Mouse (Mus musculus) cerebellum, adult 9-10 months (tissue): ENCODE results near the gene Sipa1l1.

Experiments
- DNase-seq: peaks from one replicate; pipeline ENCODE4 v3.0.0; 2022

Gene Sipa1l1

GRCm38 (mm10) chr12:82298662-82299460 is 129.7 kb downstream of the Sipa1l1 start:
- DNase-seq: peak; percentile 70

DNA sequence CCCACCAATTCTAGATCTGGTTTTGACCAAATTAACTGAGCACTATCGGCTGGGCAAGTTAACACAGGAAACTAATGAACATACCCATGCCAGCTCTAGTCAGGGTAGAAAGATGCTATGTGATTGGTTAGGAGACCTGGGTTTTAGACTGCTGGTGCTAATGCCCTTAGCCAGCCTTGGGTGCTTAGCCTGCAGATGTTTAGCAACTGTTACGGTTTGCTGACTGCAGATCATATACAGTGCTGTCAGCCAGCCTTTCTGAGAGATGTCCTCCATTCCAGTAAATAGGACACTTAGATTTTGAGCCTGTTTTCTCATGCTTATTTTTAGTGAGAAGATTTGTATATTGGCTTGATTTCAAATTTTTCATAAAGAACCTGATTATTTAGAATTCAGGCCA is 135.0 kb downstream of the Sipa1l1 start:
- no peak for DNase-seq

DNA sequence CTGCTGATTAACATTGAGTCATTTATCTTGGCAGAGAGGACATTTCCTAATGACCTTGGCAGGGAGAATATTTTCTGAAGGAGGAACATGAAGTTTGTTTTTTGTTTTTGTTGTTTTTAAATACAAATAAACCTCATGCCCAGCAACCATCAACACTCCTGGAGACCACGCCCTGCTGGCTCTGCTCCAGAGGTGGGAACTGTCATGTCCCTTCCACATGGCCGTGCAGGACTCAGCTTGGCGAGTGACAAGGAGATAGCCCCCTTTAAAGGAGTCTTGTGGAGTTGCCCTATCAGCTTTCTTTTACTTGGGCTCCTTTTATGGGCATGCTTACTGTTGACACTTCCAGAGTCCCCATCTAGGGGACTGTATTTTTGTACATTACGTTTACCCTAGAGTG is 136.9 kb downstream of the Sipa1l1 start:
- DNase-seq: no peak

DNA sequence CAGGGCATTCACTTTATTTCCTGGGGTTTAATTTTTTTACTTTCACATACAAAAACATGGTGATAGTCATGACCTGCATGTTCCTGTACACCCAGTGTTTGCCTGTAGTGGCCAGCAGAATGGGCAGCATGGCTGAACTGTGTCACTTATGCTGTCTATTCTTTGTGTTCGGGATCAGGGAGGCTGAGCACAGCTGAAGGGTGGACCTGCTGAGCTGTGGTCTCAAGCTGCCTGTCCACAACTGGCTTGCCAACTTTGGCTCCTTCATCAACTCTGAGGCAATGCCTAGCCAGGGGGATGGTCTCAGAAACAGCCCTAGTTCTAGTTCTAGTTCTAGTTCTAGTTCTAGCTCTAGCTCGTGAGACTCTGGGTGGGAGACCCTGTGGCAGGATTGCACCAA is 142.5 kb downstream of the Sipa1l1 start:
- DNase-seq: no peak

GRCm38 (mm10) chr12:82312091-82312820 is 143.1 kb downstream of the Sipa1l1 start:
- DNase-seq: peak; percentile 70

GRCm38 (mm10) chr12:82313091-82313490 is 144.0 kb downstream of the Sipa1l1 start:
- DNase-seq: no peak

- DNase-seq: no peak
These were observed 150.5 kb downstream of the Sipa1l1 start for GRCm38 (mm10) chr12:82319436-82320131.

DNA sequence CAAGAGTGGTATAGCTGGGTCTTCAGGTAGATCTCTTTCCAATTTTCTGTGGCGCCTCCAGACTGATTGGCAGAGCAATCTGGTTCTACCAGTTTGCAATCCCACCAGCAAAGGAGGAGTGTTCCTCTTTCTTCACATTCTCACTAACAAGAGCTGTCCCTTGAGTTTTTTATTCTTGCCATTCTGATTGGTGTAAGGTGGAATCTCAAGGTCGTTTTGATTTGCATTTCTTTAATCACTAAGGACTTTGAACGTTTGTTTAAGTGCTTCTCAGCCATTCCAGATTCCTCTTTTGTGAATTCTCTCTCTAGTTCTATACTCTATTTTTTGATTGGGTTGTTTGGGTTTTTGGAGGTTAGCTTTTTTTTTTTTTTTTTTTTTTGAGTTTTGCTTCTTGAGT is 151.1 kb downstream of the Sipa1l1 start:
- DNase-seq: no peak

GRCm38 (mm10) chr12:82321397-82321796 is 152.3 kb downstream of the Sipa1l1 start:
- no peak for DNase-seq

DNA sequence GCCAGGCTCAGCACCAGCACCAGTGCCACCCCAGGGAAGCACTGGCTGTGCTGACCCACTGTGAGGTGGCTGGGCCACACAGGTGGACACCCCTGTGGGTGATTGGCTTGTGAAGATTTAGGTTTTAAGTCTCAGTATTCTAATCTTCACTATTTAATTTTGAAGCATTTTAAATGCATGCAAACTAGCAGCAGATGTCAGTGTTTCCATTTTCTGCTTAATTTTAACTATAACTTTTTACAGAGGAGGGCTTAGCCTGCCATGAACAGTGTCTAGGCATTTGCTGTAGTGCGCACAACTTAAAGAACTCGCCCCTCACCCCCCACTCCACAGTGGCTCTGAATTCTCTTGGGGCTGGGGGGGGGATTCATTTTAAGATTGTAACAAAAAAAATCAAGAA is 152.7 kb downstream of the Sipa1l1 start:
- no peak for DNase-seq

DNA sequence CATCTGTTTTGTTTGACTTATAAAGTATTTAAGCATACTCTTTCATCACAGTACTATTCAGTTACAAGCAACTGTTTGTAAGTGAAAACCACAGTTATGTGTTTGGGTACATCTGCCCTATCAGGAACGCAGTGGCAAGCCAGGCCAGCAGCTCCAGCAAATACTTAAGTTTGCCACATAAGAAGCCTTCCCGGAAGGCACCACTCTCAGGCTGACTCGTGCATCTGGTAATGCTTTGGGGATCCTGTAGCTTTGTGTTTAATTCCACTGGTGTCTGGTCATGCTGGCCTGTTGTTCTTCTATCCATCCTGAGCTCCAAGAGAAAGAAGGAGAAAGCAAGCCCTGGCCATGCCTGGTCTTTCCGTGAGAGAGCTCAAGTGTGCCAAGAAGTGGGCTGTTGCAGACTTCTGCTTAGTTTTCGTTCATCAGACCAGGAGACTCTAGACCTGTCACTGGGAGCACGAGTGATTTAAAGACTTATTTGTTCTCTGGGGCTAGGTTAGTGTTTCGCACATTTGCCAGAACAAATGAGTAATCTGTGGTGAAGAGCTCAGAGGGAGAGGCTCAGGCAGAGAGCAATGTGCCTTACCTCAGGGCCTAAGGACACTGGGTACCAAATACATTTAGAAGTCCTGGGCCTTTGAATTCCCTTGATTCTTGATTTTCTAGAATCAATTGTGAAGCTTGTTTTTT is 153.8 kb downstream of the Sipa1l1 start:
- no peak for DNase-seq

DNA sequence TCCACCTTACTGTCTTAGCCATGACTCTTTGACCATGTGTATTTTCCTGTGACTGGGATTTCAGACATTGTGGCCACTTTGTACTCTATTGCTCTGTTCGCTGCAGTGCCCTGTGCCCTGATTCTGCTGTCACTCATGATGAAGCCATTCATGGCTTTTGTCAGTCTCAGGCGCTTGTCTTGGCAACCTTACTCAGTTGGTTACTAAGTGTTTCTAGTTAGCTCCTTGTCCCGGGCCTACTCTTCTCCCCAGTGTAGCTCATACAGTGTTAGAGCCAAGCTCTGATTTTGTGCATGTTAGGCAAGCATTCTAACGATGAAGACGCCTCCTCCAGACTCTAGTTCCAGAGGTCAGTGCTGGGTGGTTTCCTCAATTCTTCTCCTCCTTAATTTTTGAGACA is 155.5 kb downstream of the Sipa1l1 start:
- DNase-seq: no peak

GRCm38 (mm10) chr12:82325502-82325901 is 156.4 kb downstream of the Sipa1l1 start:
- DNase-seq: no peak

DNA sequence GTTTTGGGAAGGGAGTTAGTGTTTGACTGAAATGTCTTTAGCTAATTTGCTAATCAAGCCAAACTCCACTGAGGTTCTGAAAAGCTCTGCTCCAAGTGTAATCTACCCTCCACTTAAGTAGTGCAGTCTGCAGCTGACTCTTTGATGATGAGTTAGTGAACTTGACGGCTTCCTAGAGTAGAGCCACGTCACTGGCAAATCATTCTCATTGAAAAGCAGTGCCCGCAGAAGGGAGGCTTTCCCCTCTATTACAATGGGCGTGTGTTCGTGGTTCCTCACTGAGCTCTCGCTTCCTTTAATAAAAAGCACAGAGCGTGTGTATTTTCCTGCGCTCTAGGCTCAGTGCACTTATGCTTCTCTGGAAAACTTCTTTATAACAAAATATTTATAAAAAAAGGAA is 157.3 kb downstream of the Sipa1l1 start:
- no peak for DNase-seq

- no peak for DNase-seq
These were observed 159.0 kb downstream of the Sipa1l1 start for GRCm38 (mm10) chr12:82328112-82328511.

GRCm38 (mm10) chr12:82332836-82333614 is 163.9 kb downstream of the Sipa1l1 start:
- no peak for DNase-seq

- DNase-seq: peak; percentile 28
These were observed 164.9 kb downstream of the Sipa1l1 start for GRCm38 (mm10) chr12:82333999-82334398.

- no peak for DNase-seq
These were observed 165.4 kb downstream of the Sipa1l1 start for GRCm38 (mm10) chr12:82334550-82334949.

DNA sequence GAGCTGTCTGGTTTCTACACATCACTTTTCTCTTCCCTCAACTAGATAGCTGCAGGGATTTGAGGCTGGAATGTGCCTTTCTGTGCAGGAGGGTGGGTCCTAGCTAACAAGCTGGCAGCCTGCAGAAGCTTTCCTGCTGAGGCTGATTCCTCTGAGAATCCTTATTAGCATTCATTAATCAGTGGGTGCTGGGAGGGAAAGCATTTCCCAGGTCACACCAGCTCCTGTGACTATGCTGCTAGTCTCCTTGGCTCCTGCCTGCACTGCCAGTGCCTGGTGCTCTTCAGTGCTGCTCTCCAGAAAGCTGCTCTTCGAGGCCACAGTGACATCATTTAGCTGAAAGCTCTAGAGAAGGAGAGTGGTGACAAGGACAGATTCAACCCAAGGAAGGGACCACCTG is 166.0 kb downstream of the Sipa1l1 start:
- DNase-seq: no peak

GRCm38 (mm10) chr12:82338550-82338949 is 169.4 kb downstream of the Sipa1l1 start:
- no peak for DNase-seq

DNA sequence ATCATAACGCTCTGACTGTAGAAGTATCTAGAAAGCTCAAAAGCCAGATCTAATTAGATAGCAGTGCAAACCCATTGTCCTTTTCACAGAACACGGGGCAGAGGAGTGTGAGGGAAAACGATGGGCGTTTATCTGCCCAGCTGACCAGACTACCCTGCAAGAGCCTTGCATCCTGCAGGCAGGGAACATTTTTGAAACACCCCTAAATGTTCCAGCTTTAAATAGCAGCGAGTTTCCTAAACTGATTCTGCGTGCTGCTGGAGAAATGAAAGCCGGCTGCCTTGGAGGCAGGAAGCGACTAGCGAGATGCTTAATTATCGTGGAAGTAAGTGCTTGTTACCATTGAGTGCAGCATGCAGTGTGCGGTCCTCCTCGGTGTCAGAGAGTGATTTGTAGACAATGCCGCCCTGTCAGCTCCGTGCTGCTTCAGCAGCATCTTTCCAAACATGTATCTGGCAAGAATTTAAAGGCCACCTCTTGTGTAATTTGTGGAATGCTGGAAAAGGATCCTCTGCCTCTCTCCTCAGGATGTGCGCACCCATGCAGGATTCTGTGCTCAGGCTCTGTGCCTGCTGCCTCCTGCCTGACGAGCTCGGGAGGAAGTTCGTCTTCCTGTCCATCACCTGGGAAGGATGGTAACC is 170.2 kb downstream of the Sipa1l1 start:
- DNase-seq: peak; percentile 48
